Mouse (Mus musculus): ENCODE data around the gene Ezr. TPM values are rescaled to one million over a fixed set of nuclear protein-coding genes. Genes with fewer than 3 reads are reported as not detected.
A peak's percentile ranks its signal among the peaks of the same experiment; 100 is the strongest.

Gene Ezr
- polyA plus RNA-seq (2012) = 10.2 and 11.2 TPM in 2 replicates

DNA sequence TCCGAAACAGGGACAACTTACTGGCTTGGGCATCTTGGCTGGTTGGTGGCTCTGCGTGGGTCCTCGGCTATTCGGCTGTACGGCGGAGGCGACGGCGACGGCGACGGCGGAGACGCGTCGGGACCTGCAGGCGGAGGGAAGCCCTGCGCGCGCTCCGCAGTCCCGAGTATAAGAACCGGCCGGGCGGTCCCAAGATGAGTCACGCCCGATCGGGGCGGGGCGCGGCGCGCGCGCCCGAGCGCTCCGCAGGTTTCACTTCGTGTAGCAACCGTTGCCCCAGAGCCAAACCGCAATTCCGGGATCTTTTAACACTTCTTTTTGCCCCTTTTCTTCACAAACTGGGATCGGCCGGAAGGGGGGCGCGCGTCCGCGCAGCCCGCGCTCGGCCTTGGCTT is at the start of gene Ezr:
TSS of gene Ezr (minus strand) at position 174 of the 395 bp plus-strand sequence.
- Histone ChIP-seq H3K4me3 (replicated peaks) (peak within 1 kb of the TSS; percentile 88), H3K27me3 (ENCODE audit: control insufficient read depth) (no peaks in the 10 kb centered on the region), H3K9me3 (ENCODE audit: control insufficient read depth, low read length) (no peaks in the 10 kb centered on the region), H3K4me1 (ENCODE audit: control insufficient read depth) (peaks cover 59% of the 10 kb centered on the region), H3K36me3 (ENCODE audit: control insufficient read depth) (peaks cover 8% of the 10 kb centered on the region)
- TF ChIP-seq TAL1 (IDR thresholded peaks at IDR 0.05; ENCODE audit: low read length) (no peak), GATA1 (IDR thresholded peaks at IDR 0.05; ENCODE audit: low read length) (no peak)

DNA sequence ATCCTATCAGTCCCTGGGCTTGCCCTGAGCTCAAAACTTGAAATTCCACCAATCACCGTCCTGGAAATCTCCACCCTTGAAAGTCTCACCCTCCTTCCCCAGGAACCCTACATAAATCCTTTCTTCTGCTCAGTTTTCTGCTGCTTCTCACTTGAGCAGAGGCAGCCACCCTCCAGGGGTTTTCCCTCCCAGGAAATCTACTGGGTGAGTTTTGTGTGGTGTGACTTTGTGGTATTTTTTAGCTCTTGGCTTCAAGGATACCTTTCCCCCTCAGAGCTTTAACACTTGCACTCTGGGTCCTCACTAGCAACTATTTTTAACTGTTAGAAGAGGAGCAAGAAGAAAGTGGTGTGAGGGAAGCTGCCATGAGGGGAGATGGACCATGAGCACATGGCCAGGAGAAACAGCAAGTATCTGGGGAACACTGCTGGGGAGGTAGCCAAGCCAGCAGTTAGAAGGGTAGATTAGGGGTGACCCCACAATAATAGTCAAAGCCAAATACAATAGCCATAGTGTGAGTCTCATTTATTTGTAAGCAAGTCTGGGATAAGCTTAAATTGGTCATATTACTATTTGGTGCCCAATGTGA is 47.5 kb upstream of the Ezr start:
- Histone ChIP-seq H3K4me1 (ENCODE audit: control insufficient read depth) (peaks cover 37% of the 10 kb centered on the region), H3K36me3 (ENCODE audit: control insufficient read depth) (no peaks in the 10 kb centered on the region), H3K27me3 (ENCODE audit: control insufficient read depth) (peaks cover 6% of the 10 kb centered on the region; the same call in 1 of the 2 replicates), H3K4me3 (replicated peaks) (no peak overlapping the region), H3K9me3 (ENCODE audit: control insufficient read depth, low read length) (no peaks in the 10 kb centered on the region)
- TF ChIP-seq GATA1 (IDR thresholded peaks at IDR 0.05; ENCODE audit: low read length) (no peak), TAL1 (IDR thresholded peaks at IDR 0.05; ENCODE audit: low read length) (no peak)

DNA sequence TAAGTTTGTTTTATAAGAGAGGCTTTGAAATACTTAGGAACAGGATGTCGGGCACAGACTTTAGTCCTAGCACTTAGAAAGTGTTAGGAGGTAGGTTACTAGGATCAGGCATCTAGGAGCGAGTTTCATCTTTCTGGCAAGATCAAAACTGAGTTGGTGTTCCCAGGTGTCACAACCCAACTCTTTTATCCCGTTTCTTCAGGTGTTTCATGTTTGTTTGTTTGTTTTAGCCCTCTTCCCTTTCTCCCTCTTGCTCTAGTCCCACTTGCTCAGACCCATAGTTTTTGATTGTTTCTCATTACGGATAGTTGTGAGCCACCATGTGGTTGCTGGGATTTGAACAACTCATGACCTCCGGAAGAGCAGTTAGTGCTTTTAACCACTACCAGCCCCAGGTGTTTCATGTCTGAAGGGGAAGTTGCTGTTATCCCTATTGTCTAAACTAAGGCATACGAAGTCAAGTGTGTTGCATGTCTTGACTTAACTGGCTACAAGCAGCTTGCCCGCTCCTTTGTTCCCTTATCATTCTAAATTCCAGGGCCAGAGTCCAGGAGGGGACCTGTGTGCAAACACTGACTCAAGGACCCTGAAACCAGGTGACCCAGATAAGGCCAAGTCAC is 46.1 kb upstream of the Ezr start:
- H3K4me3 ChIP-seq (replicated peaks) = peak overlapping the region; percentile 76
- H3K4me1 ChIP-seq (ENCODE audit: control insufficient read depth) = peaks cover 38% of the 10 kb centered on the region
- no peak for TF ChIP-seq TAL1 (IDR thresholded peaks at IDR 0.05; ENCODE audit: low read length)
- no peak for TF ChIP-seq GATA1 (IDR thresholded peaks at IDR 0.05; ENCODE audit: low read length)
- peaks cover 3% of the 10 kb centered on the region; the same call in 1 of the 2 replicates for H3K27me3 ChIP-seq (ENCODE audit: control insufficient read depth)
- peaks cover 2% of the 10 kb centered on the region; the same call in 1 of the 2 replicates for H3K9me3 ChIP-seq (ENCODE audit: control insufficient read depth, low read length)
- no peaks in the 10 kb centered on the region for H3K36me3 ChIP-seq (ENCODE audit: control insufficient read depth)

DNA sequence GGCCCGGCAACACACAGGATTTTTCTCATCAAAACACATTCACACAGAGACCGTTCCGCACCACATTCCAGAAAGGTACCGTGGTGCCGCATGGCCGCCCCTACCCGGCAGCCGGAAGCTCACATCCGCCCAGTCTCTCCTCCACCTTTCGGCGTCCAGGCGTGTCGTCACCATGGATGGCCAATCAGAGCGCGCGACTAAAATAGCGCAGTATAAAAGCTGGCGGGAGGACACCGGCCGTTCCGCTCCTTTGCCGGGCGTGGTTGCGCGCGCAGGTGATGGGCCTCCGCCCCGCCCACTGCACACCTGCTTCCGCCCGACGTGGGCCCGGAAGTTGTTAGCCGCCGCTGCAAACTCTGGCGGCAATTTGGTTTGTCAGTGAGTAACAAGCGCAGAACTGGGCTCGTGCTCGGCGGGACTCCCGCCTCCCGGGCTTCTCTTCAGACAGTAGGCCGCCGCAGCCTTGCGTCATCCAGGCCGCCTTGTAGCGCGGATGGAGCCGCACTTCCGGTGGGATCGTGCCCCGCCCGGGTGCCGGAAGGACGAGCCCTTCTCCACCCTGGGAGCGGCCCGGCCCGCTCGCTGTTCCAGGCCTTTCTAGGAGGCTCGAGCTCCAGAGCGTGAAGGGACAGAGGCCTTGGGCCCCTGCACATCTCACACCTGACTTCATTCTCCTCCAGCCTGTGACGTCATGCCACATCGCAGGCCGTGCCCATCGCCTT is 45.3 kb upstream of the Ezr start:
- H3K4me1 ChIP-seq (ENCODE audit: control insufficient read depth) = peaks cover 38% of the 10 kb centered on the region
- H3K36me3 ChIP-seq (ENCODE audit: control insufficient read depth) = no peaks in the 10 kb centered on the region
- H3K4me3 ChIP-seq (replicated peaks) = peak overlapping the region; percentile 76
- H3K27me3 ChIP-seq (ENCODE audit: control insufficient read depth) = peaks cover 3% of the 10 kb centered on the region; the same call in 1 of the 2 replicates
- no peak for TF ChIP-seq TAL1 (IDR thresholded peaks at IDR 0.05; ENCODE audit: low read length)
- no peak for TF ChIP-seq GATA1 (IDR thresholded peaks at IDR 0.05; ENCODE audit: low read length)
- peaks cover 3% of the 10 kb centered on the region; the same call in 1 of the 2 replicates for H3K9me3 ChIP-seq (ENCODE audit: control insufficient read depth, low read length)

DNA sequence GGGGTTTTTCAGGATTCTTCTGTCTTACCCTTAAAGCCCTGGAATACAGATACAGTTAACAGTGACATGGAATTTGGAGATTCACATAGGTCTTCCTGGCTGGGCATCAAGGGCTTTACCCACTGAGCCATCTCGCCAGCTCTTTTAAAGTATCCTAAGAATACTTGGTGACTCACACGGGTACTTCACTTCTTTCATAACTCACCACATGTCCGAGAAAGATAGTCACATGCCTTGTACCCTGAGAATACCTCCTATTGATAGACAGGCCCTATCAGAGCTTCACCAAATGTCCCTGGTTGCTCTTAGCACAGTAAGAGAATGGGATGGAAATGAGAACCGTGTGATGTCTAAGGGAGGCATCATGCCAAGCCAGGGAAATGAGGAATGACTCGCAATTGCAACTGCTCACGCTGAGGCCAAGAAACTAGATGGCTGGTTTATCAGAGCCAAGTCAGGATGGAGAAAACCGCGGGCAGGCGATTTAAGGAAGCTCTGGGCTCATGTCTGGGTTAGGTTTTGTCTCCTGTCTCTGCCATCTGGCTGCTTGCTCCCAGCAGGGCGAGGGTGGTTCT is 44.7 kb upstream of the Ezr start:
- Histone ChIP-seq H3K4me1 (ENCODE audit: control insufficient read depth) (peaks cover 38% of the 10 kb centered on the region), H3K27me3 (ENCODE audit: control insufficient read depth) (peaks cover 3% of the 10 kb centered on the region; the same call in 1 of the 2 replicates), H3K36me3 (ENCODE audit: control insufficient read depth) (no peaks in the 10 kb centered on the region), H3K9me3 (ENCODE audit: control insufficient read depth, low read length) (peaks cover 3% of the 10 kb centered on the region; the same call in 1 of the 2 replicates), H3K4me3 (replicated peaks) (peak overlapping the region; percentile 76)
- TF ChIP-seq GATA1 (IDR thresholded peaks at IDR 0.05; ENCODE audit: low read length) = no peak
- TF ChIP-seq TAL1 (IDR thresholded peaks at IDR 0.05; ENCODE audit: low read length) = no peak

DNA sequence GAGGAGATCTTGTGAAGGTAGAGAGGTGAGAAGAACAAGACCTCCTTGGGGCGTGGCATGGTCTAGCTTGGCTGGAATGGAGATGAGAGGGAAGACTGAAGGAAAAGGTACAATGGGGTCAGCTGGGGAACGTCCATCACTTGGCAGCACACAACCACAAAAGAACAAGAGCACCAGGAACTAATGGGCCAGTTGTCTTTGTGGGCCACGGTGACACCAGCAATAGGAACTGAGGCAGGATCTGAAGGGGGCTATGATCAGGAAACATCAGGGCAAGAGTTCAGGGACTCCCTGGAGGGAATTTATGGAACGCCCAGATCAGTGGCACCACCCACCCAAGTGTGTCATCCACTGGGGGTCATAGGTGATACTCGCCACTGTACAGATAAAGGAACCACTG is 34.2 kb upstream of the Ezr start:
- Histone ChIP-seq H3K36me3 (ENCODE audit: control insufficient read depth) (no peaks in the 10 kb centered on the region), H3K4me1 (ENCODE audit: control insufficient read depth) (peaks cover 43% of the 10 kb centered on the region), H3K4me3 (replicated peaks) (no peak overlapping the region), H3K9me3 (ENCODE audit: control insufficient read depth, low read length) (no peaks in the 10 kb centered on the region), H3K27me3 (ENCODE audit: control insufficient read depth) (no peaks in the 10 kb centered on the region)
- no peak for TF ChIP-seq GATA1 (IDR thresholded peaks at IDR 0.05; ENCODE audit: low read length)
- TF ChIP-seq TAL1 (IDR thresholded peaks at IDR 0.05; ENCODE audit: low read length) = no peak

DNA sequence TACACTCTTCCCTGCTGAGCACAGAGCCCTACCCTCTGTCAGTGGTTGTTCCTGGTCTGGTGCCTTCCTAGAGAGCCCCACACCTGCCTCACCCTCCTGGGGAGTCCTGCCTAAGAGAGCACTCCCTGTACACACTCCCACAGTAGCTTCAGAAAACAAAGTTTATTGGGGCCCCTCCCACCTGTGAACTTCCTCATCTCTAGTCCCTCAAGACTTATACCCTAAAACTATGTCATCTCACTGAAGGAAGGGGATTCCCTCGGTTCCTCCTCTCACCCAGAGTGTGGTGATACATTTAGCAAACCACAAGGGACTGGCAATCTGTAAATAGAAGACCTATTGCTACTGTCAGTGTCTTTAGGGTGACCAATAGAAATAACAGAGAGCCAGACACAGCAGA is 33.6 kb upstream of the Ezr start:
- Histone ChIP-seq H3K4me3 (replicated peaks) (no peak overlapping the region), H3K4me1 (ENCODE audit: control insufficient read depth) (peaks cover 43% of the 10 kb centered on the region), H3K9me3 (ENCODE audit: control insufficient read depth, low read length) (no peaks in the 10 kb centered on the region), H3K36me3 (ENCODE audit: control insufficient read depth) (no peaks in the 10 kb centered on the region), H3K27me3 (ENCODE audit: control insufficient read depth) (no peaks in the 10 kb centered on the region)
- no peak for TF ChIP-seq GATA1 (IDR thresholded peaks at IDR 0.05; ENCODE audit: low read length)

DNA sequence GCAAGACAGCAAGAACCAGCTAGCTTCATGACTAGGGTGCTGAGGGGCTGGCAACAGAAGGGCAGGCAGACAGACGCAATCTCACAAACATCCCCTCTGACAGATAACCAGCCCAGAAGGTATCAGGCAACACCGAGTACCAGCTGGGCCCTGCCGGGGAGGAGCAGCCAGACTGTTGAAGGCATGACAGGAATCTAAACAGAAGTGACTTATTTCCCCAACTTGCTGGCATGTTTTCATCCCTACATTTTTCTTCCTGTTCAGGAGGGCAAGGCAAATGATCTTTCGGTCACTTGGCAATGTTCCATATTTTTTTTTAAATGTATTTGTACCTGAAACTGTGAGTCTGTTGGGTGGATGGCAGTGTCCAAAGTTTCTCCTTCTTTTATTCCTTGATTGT is 32.1 kb upstream of the Ezr start:
- Histone ChIP-seq H3K9me3 (ENCODE audit: control insufficient read depth, low read length) (no peaks in the 10 kb centered on the region), H3K36me3 (ENCODE audit: control insufficient read depth) (no peaks in the 10 kb centered on the region), H3K4me1 (ENCODE audit: control insufficient read depth) (peaks cover 43% of the 10 kb centered on the region), H3K27me3 (ENCODE audit: control insufficient read depth) (no peaks in the 10 kb centered on the region), H3K4me3 (replicated peaks) (no peak overlapping the region)
- TF ChIP-seq GATA1 (IDR thresholded peaks at IDR 0.05; ENCODE audit: low read length) (no peak), TAL1 (IDR thresholded peaks at IDR 0.05; ENCODE audit: low read length) (no peak; the same call in 2 of the 3 replicates)

DNA sequence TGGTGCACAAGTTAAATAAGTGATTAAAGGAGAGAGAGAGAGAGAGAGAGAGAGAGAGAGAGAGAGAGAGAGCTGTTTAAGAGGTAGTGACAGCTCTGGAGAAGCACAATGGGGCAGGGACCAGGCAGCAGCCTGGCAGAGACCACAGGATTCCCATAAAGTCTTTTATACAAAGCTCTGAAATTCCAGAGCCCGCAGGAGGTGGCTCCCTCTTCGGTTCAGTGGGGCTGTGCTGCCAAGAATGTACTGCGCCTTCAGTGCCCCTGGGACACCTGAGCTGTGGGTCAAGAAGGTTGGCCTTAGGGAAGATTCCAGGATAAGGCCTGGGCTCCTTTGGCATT is 30.2 kb upstream of the Ezr start:
- TF ChIP-seq GATA1 (IDR thresholded peaks at IDR 0.05; ENCODE audit: low read length) = no peak
- TF ChIP-seq TAL1 (IDR thresholded peaks at IDR 0.05; ENCODE audit: low read length) = no peak
- peaks cover 51% of the 10 kb centered on the region for H3K4me1 ChIP-seq (ENCODE audit: control insufficient read depth)

More for the DNA sequence above, 30.2 kb upstream of the Ezr start:
- Histone ChIP-seq H3K36me3 (ENCODE audit: control insufficient read depth) (no peaks in the 10 kb centered on the region), H3K4me3 (replicated peaks) (no peak overlapping the region), H3K27me3 (ENCODE audit: control insufficient read depth) (no peaks in the 10 kb centered on the region), H3K9me3 (ENCODE audit: control insufficient read depth, low read length) (no peaks in the 10 kb centered on the region)
